ENCODE assay signal across 10 mouse cellular contexts in genomic region chr6:86879314-86879713, GRCm38 (mm10). TPM values are rescaled to one million over a fixed set of nuclear protein-coding genes. Genes with fewer than 3 reads are reported as not detected.
DNase-seq lines count a peak whose midpoint lies in the region; ATAC-seq lines count a peak whose summit lies in the region.
"Had no signal": no experiment of that assay in that cellular context is flagged by ENCODE, and none has a peak within 500 bp of the region (broad histone marks: within the 10 kb centered on the region; RNA-seq: fewer than 3 reads in every experiment).

No protein-coding gene starts in this region.

- H3K27ac ChIP-seq in forebrain, embryonic 14.5 days (ENCODE audit: low read depth, low read length) = no peak overlapping the region
- no peak overlapping the region for H3K27ac ChIP-seq in forebrain, embryonic 12.5 days
- peak overlapping the region; percentile 48 for H3K27ac ChIP-seq in heart, embryonic 16.5 days (ENCODE audit: low read length)
- no peak overlapping the region for H3K27ac ChIP-seq in intestine, embryonic 16.5 days (ENCODE audit: low read length)
- H3K27ac ChIP-seq: limb, embryonic 10.5 days; midbrain, embryonic 13.5 days had no signal

- no peaks in the 10 kb centered on the region for H3K4me1 ChIP-seq in forebrain, embryonic 14.5 days (ENCODE audit: control insufficient read depth, insufficient read depth, low read length)
- H3K4me1 ChIP-seq in forebrain, embryonic 12.5 days = no peaks in the 10 kb centered on the region
- peaks cover 26% of the 10 kb centered on the region for H3K4me1 ChIP-seq in heart, embryonic 16.5 days (ENCODE audit: control insufficient read depth, insufficient read depth, low read length)
- no peaks in the 10 kb centered on the region for H3K4me1 ChIP-seq in intestine, embryonic 16.5 days (ENCODE audit: control insufficient read depth, insufficient read depth, low read length)
- H3K4me1 ChIP-seq: limb, embryonic 10.5 days had no signal

- no peak overlapping the region for H3K4me2 ChIP-seq in forebrain, embryonic 14.5 days (ENCODE audit: low read length)
- H3K4me2 ChIP-seq in forebrain, embryonic 12.5 days = no peak overlapping the region
- H3K4me2 ChIP-seq in heart, embryonic 16.5 days (ENCODE audit: low read depth, low read length) = no peak overlapping the region; the same call in 1 of the 2 replicates
- no peak overlapping the region for H3K4me2 ChIP-seq in intestine, embryonic 16.5 days (ENCODE audit: low read depth, low read length)
- H3K4me2 ChIP-seq: midbrain, embryonic 13.5 days had no signal

- ATAC-seq in forebrain, embryonic 14.5 days = no peak
- no peak for ATAC-seq in forebrain, embryonic 12.5 days (ENCODE audit: low FRiP score)
- ATAC-seq in heart, embryonic 16.5 days (replicated peaks; ENCODE audit: extremely low read depth, insufficient read depth, low FRiP score) = 0 out of 2 replicates have a peak, but pooled peaks have one; percentile 33
- ATAC-seq in intestine, embryonic 16.5 days = no peak
- ATAC-seq: midbrain, embryonic 13.5 days had no signal

- no peak overlapping the region for H3K4me3 ChIP-seq in forebrain, embryonic 14.5 days (ENCODE audit: low read depth, low read length)
- no peak overlapping the region for H3K4me3 ChIP-seq in forebrain, embryonic 12.5 days (replicated peaks)
- no peak overlapping the region for H3K4me3 ChIP-seq in heart, embryonic 16.5 days (ENCODE audit: low read length)
- H3K4me3 ChIP-seq in intestine, embryonic 16.5 days (ENCODE audit: low read length) = no peak overlapping the region
- H3K4me3 ChIP-seq: limb, embryonic 10.5 days; midbrain, embryonic 13.5 days had no signal

- no peak overlapping the region for H3K9ac ChIP-seq in forebrain, embryonic 14.5 days (ENCODE audit: low read length)
- H3K9ac ChIP-seq in forebrain, embryonic 12.5 days = no peak overlapping the region
- H3K9ac ChIP-seq in heart, embryonic 16.5 days (ENCODE audit: low read length) = no peak overlapping the region
- no peak overlapping the region for H3K9ac ChIP-seq in intestine, embryonic 16.5 days (ENCODE audit: low read depth, low read length)
- H3K9ac ChIP-seq: midbrain, embryonic 13.5 days had no signal

- H3K9me3 ChIP-seq in forebrain, embryonic 14.5 days (replicated peaks; ENCODE audit: control insufficient read depth, low read length) = no peaks in the 10 kb centered on the region
- H3K9me3 ChIP-seq in forebrain, embryonic 12.5 days = no peaks in the 10 kb centered on the region
- no peaks in the 10 kb centered on the region for H3K9me3 ChIP-seq in heart, embryonic 16.5 days (replicated peaks; ENCODE audit: control insufficient read depth, low read length)
- H3K9me3 ChIP-seq in intestine, embryonic 16.5 days (ENCODE audit: control insufficient read depth, low read length) = no peaks in the 10 kb centered on the region
- H3K9me3 ChIP-seq: limb, embryonic 10.5 days; midbrain, embryonic 13.5 days had no signal

- H3K36me3 ChIP-seq in forebrain, embryonic 14.5 days (ENCODE audit: control insufficient read depth, insufficient read depth, low read length) = no peaks in the 10 kb centered on the region
- H3K36me3 ChIP-seq in forebrain, embryonic 12.5 days (replicated peaks) = no peaks in the 10 kb centered on the region
- H3K36me3 ChIP-seq in heart, embryonic 16.5 days (ENCODE audit: control insufficient read depth, insufficient read depth) = no peaks in the 10 kb centered on the region
- H3K36me3 ChIP-seq in intestine, embryonic 16.5 days (ENCODE audit: control insufficient read depth, insufficient read depth, low read length) = no peaks in the 10 kb centered on the region
- H3K36me3 ChIP-seq: midbrain, embryonic 13.5 days had no signal

- DNase-seq in forebrain, embryonic 14.5 days (ENCODE audit: low spot score) = peak; percentile 58
- DNase-seq in left cerebral cortex, adult 11 months (ENCODE audit: low spot score) = peak; percentile 69
- DNase-seq in left cerebral cortex, postnatal 4 days = no peak
- DNase-seq in lung, postnatal 36 days = peak; percentile 38
- DNase-seq in urinary bladder, adult 2 months (ENCODE audit: low spot score) = no peak

- intact Hi-C loops in left cerebral cortex, postnatal 4 days (cut with DNase I) = no loop called here

- WGBS in forebrain, embryonic 14.5 days = 88% methylated on average over 4 of the region's 4 CpGs
- WGBS in forebrain, embryonic 12.5 days = 96% methylated on average over 4 of the region's 4 CpGs
- WGBS in heart, embryonic 16.5 days = 45% methylated on average over 4 of the region's 4 CpGs
- 73% methylated on average over 4 of the region's 4 CpGs for WGBS in intestine, embryonic 16.5 days

- H3K27me3 ChIP-seq in forebrain, embryonic 14.5 days (replicated peaks; ENCODE audit: control insufficient read depth, insufficient read depth, low read length) = no peaks in the 10 kb centered on the region
- no peaks in the 10 kb centered on the region for H3K27me3 ChIP-seq in forebrain, embryonic 12.5 days
- no peaks in the 10 kb centered on the region for H3K27me3 ChIP-seq in heart, embryonic 16.5 days (ENCODE audit: control insufficient read depth, insufficient read depth, low read length)
- H3K27me3 ChIP-seq in intestine, embryonic 16.5 days (replicated peaks; ENCODE audit: control insufficient read depth, insufficient read depth, low read length) = no peaks in the 10 kb centered on the region
- H3K27me3 ChIP-seq: midbrain, embryonic 13.5 days had no signal

RNA-seq across cellular contexts. Expression of gene Aak1, which starts 30.0 kb away (rescaled TPM):
- 23.5 and 30.9 TPM in 2 replicates for polyA plus RNA-seq in forebrain, embryonic 14.5 days (2014; fragmentation: Nextera tagmentation; extraction: Ambion mirVana)
- 29.7 and 32.9 TPM in 2 replicates for polyA plus RNA-seq in forebrain, embryonic 12.5 days (2016; fragmentation: Nextera tagmentation; extraction: Ambion mirVana)
- total RNA-seq in left cerebral cortex, postnatal 4 days (2021) = 100 to 1,000 TPM; 165 to 166 TPM
- 17.8 and 21.8 TPM in 2 replicates for polyA plus RNA-seq in heart, embryonic 16.5 days (2015; fragmentation: Nextera tagmentation; extraction: Ambion mirVana)
- polyA plus RNA-seq in urinary bladder, adult 2 months (2012; rRNA removed) = 21.2 and 21.9 TPM in 2 replicates
- polyA plus RNA-seq in intestine, embryonic 16.5 days (2015; fragmentation: Nextera tagmentation; extraction: Ambion mirVana) = 7.0 and 8.9 TPM in 2 replicates

Comparison
In these comparisons a context has a peak if more than half of its experiments do, and no peak if none do; other contexts are left out.
1. DNase-seq: peak in forebrain, embryonic 14.5 days (single experiment), left cerebral cortex, adult 11 months (single experiment) and lung, postnatal 36 days (single experiment); none in left cerebral cortex, postnatal 4 days (single experiment) and urinary bladder, adult 2 months (single experiment).